Mouse (Mus musculus): ENCODE measurements around the gene Rmi1.
"Not testable (repeated sequence)": the region's sequence is repeated elsewhere in the genome, so short reads cannot be mapped to it uniquely, and the experiment has no call there.

Rmi1 gene

DNA sequence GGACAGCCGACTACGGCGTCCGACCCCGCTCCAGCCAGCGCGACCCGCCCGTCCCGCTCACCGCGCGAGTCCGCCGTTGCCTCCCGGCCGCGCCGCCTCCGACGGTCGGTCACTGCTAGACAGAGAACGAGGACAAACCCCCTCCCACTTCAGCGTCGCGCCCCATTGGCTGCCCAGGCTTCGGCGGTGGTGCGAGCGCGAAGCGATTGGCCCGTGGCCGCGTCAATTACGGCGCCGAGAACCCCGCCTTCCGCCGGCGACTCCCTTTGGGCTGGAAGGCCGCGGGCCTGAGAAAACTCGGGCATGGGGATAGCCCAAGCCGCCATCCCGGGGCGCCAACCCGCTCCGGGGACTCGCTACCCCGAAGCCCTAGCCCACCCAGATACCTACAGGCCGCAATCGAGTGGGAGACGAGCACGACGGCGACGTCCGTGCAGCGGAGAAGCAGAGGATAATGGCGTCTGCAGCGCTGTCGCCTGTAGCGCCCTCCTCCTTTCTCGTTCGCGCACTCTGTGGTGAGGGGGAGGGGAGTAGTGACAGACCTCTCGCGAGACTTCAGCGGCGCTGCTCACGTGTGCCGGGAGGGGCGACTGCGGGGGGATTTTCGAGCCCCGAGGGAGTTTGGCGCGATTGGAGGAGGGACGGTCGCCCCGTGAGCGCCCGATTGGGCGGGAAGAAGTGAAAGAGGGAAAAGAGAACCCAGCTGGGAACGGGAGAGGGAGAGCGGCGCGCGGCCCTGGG lies at the start of gene Rmi1:
TSS of gene Rmi1 (plus strand) at position 246 of the 741 bp plus-strand sequence.
- DNase-seq (ENCODE audit: low spot score in 2 of 2), result peak; percentile 96 to 97

- DNase-seq (ENCODE audit: low spot score in 2 of 2), result no peak
Measured at GRCm38 (mm10) chr13:58352996-58353395, 49.1 kb upstream of the Rmi1 start.

- peak; percentile 66 to 74 for DNase-seq (ENCODE audit: low spot score in 2 of 2)
Measured at GRCm38 (mm10) chr13:58358629-58359303, 43.3 kb upstream of the Rmi1 start, which contains the start of gene Kif27. Gene Kif27, minus strand, starts transcription at chr13:58359122.

GRCm38 (mm10) chr13:58359304-58359653 lies 42.8 kb upstream of the Rmi1 start:
- DNase-seq (ENCODE audit: low spot score in 2 of 2), result no peak

DNA sequence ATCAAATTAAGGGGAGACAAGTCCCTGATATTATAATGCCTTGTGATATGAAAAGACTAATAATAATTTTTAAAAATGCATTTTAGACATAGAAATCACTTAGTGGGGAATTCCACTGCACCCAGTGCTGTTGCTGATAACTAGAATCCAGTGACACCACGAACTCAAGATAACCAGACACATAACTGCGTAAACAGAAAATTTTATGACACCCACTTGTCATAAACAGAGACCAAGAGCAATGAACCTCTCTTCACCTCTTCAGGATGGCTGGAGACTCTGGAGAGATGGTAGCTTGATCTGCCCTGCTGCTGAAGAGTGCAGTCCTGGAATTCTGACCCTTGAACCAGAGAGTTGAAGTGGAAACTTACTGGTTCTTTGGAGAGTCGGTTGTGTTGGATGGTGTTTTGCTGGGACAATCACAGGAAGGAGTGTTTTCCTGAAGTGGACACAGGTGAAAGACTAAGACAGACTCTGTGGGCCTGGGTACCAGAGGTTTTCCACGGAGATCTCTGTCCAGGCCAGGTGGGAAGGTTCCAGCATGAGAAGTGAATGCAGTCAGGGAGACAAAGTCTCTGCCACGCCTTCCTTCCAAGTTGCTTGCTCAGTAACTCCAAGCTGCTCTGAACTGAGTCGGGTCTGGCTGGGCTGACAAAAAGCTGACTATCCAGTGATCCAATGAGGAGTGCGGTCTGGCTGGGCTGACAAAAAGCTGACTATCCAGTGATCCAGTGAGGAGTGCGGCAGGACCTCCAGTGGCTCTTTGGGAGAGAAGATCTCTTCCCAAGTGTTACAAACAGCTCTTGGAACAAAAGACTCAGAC lies 37.5 kb upstream of the Rmi1 start:
- DNase-seq (ENCODE audit: low spot score in 2 of 2), result no peak

DNA sequence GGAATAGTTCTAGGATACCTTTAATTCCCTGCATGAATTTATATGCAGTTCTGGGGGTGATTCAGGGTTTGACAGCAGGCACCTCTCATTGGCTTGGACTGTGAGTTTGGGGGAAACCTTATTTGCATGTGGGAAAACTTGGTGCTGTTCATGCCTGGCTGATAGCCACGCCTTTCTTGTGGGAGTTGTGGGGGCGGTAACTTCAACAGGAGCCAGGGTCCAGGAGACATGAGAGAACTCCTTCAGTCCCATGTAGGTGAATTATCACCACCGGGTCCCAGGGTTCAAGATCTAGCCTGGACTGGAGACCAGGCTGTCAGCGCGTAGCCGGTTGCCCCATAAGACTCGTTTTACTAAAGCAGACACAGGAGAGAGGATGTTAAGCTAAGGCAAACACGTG lies 36.9 kb upstream of the Rmi1 start:
- not testable (repeated sequence) for DNase-seq (ENCODE audit: low spot score in 2 of 2)

DNA sequence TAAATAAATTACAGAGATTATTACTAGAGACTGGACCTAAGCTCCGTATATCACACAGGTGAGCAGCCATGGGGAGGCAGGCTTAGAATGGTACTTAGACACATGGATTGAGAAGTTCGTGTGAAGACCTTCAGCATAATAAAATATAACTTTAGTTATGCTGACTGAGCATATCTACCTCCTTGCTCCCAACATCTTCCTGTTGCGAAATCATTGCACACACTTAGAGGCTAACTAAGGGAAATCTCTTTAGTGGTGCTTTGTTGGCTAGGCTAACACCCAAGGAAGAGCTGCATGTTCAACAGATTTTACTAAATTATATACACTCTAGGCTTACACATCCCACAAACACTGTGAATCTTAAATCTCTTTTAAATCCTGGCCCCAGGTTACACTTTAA lies 35.7 kb upstream of the Rmi1 start:
- DNase-seq (ENCODE audit: low spot score in 2 of 2), result no peak

- DNase-seq (ENCODE audit: low spot score in 2 of 2), result no peak
Measured at GRCm38 (mm10) chr13:58367641-58368040, 34.4 kb upstream of the Rmi1 start.

- DNase-seq (ENCODE audit: low spot score in 2 of 2), result no peak
Measured at GRCm38 (mm10) chr13:58368835-58369234, 33.2 kb upstream of the Rmi1 start.

GRCm38 (mm10) chr13:58372278-58373152 lies 29.5 kb upstream of the Rmi1 start:
- no peak for DNase-seq (ENCODE audit: low spot score in 2 of 2)

- no peak for DNase-seq (ENCODE audit: low spot score in 2 of 2)
Measured at GRCm38 (mm10) chr13:58373153-58373470, 28.9 kb upstream of the Rmi1 start.

- no peak for DNase-seq (ENCODE audit: low spot score in 2 of 2)
Measured at GRCm38 (mm10) chr13:58384371-58384770, 17.7 kb upstream of the Rmi1 start.

- DNase-seq (ENCODE audit: low spot score in 2 of 2), result peak; percentile 57 to 62
Measured at GRCm38 (mm10) chr13:58384779-58385546, 17.1 kb upstream of the Rmi1 start, which contains the start of gene 2210016F16Rik. Gene 2210016F16Rik, minus strand, starts transcription at chr13:58385225.

- no peak for DNase-seq (ENCODE audit: low spot score in 2 of 2)
Measured at GRCm38 (mm10) chr13:58385547-58385920, 16.5 kb upstream of the Rmi1 start.

DNA sequence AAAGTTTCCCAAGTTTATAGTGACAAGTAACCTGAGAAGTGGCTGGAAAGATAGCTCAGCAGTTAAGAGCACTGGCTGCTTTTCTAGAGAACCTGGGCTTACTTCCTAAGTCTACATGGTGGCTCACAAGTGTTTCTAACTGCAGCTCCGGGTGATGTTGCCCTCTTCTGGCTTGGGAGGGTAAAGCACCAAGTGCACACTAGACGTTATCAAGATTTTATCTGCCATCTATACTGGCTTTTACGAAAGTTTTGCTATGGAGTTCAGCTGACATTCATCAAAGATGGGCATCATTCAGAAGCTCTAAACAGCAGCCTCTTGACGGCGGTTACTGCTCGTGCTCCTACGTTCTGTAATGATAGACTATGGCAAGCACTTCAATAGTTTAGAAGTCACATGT lies 14.1 kb upstream of the Rmi1 start:
- DNase-seq (ENCODE audit: low spot score in 2 of 2), result peak; percentile 39 to 44

- no peak for DNase-seq (ENCODE audit: low spot score in 2 of 2)
Measured at GRCm38 (mm10) chr13:58388379-58388778, 13.7 kb upstream of the Rmi1 start.

- DNase-seq (ENCODE audit: low spot score in 2 of 2), result no peak
Measured at GRCm38 (mm10) chr13:58389324-58389951, 12.6 kb upstream of the Rmi1 start.

- DNase-seq (ENCODE audit: low spot score in 2 of 2), result not testable (repeated sequence)
Measured at GRCm38 (mm10) chr13:58394392-58394791, 7.7 kb upstream of the Rmi1 start.

- DNase-seq (ENCODE audit: low spot score in 2 of 2), result no peak
Measured at GRCm38 (mm10) chr13:58397651-58398050, 4.4 kb upstream of the Rmi1 start.

DNA sequence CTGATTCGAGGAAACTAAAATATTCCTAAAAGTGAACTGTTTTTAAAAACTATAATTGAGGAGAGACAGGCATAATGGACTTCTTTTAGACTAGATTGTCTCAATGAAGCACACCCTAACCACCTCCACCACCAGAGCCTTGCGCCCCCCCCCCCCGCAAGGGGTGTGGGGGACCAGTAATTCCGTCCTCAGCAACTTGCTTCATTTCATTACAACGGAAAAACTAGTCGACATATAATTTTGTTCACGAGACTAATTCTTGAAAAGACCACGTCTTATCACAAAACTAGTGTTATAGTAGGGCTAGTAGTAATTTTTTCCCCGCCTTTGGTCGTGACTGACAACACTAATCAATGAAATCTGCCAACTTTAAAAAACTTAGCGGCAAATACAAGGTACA lies 1.5 kb upstream of the Rmi1 start:
- DNase-seq (ENCODE audit: low spot score in 2 of 2), result no peak

All from heart, adult 9 months (tissue).